Mouse (Mus musculus): ENCODE data around the gene Osgep.
A peak's percentile ranks its signal among the peaks of the same experiment; 100 is the strongest.
"Not testable (repeated sequence)": the region's sequence is repeated elsewhere in the genome, so short reads cannot be mapped to it uniquely, and the experiment has no call there.

Gene Osgep

GRCm38 (mm10) chr14:50924281-50925064 lies at the start of gene Osgep, which contains the start of gene Apex1:
Gene Osgep (minus strand): TSS chr14:50924893.
Gene Apex1 (plus strand): TSS chr14:50924968.
- peak; percentile 93 for DNase-seq

- DNase-seq, result no peak
Observed at GRCm38 (mm10) chr14:50973700-50974099, 49.0 kb upstream of the Osgep start.

- not testable (repeated sequence) for DNase-seq
Observed at GRCm38 (mm10) chr14:50973054-50973453, 48.4 kb upstream of the Osgep start.

GRCm38 (mm10) chr14:50970822-50971221 lies 46.1 kb upstream of the Osgep start:
- no peak for DNase-seq

GRCm38 (mm10) chr14:50969558-50970544 lies 45.2 kb upstream of the Osgep start:
- DNase-seq, result peak; percentile 35

GRCm38 (mm10) chr14:50969041-50969440 lies 44.3 kb upstream of the Osgep start:
- no peak for DNase-seq

- DNase-seq, result no peak
Observed at GRCm38 (mm10) chr14:50968216-50968980, 43.7 kb upstream of the Osgep start.

GRCm38 (mm10) chr14:50958289-50958995 lies 33.7 kb upstream of the Osgep start:
- not testable (repeated sequence) for DNase-seq

GRCm38 (mm10) chr14:50957146-50957545 lies 32.5 kb upstream of the Osgep start:
- not testable (repeated sequence) for DNase-seq

GRCm38 (mm10) chr14:50956724-50957123 lies 32.0 kb upstream of the Osgep start:
- DNase-seq, result not testable (repeated sequence)

- DNase-seq, result peak; percentile 58
Observed at GRCm38 (mm10) chr14:50955942-50956508, 31.3 kb upstream of the Osgep start, which contains the start of gene Pnp2. Gene Pnp2 (plus strand): TSS chr14:50955992.

GRCm38 (mm10) chr14:50955487-50955886 lies 30.8 kb upstream of the Osgep start:
- DNase-seq, result no peak

- not testable (repeated sequence) for DNase-seq
Observed at GRCm38 (mm10) chr14:50945526-50945925, 20.8 kb upstream of the Osgep start.

- not testable (repeated sequence) for DNase-seq
Observed at GRCm38 (mm10) chr14:50945081-50945480, 20.4 kb upstream of the Osgep start.

- not testable (repeated sequence) for DNase-seq
Observed at GRCm38 (mm10) chr14:50944668-50945033, 20.0 kb upstream of the Osgep start.

GRCm38 (mm10) chr14:50943932-50944667 lies 19.4 kb upstream of the Osgep start, which contains the start of gene Gm49342:
Gene Gm49342 (plus strand): TSS chr14:50944517.
- DNase-seq, result peak; percentile 77

GRCm38 (mm10) chr14:50938940-50939339 lies 14.2 kb upstream of the Osgep start:
- no peak for DNase-seq

GRCm38 (mm10) chr14:50938119-50938908 lies 13.6 kb upstream of the Osgep start:
- DNase-seq, result no peak

- no peak for DNase-seq
Observed at GRCm38 (mm10) chr14:50936649-50937048, 12.0 kb upstream of the Osgep start.

GRCm38 (mm10) chr14:50931493-50932020 lies 6.9 kb upstream of the Osgep start:
- no peak for DNase-seq

All from right cerebral cortex, postnatal 4 days (tissue).